Mouse (Mus musculus): Measurements from ENCODE around the gene Abhd15. TPM values are rescaled to one million over a fixed set of nuclear protein-coding genes. Genes with fewer than 3 reads are reported as not detected.

Gene Abhd15
- polyA plus RNA-seq (2015; fragmentation: Nextera tagmentation; extraction: Ambion mirVana), result 3.4 and 3.8 TPM in 2 replicates

DNA sequence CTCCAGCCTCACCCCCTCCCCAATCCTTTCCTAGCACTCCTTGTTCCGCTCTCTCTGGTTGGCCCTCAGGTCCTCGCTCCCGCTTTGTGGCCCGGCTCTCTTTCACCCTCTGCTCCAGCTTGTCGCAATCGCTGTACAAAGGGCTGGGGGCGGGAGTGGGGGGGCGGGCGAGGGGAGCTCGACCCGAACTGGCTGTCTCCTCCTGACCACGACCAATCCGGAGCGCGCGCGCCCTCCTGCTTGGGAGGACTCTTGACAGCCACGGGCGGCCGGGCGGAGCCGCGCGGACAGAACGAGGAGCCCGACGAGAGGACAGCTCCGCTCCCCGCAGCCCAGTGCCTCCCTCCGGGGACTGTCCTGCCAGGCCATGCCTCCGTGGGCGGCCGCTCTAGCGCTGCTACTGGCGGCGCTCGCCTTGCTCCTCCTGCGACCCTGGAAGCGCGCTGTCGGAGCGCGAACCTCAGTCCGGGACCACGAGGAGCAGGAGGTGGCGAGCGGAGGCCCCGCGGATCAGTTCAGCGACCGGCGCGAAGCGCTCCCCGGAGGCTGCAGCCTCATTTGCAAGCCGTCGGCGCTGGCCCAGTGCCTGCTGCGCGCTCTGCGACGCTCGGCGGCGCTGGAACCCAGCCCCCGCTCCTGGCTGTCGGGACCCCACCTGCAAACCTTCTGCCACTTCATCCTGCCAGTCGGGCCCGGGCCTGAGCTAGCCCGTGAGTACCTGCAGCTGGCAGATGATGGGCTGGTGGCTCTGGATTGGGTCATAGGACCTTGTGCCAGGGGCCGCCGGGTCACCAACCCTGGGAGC lies at the start of gene Abhd15:
Gene Abhd15, plus strand, starts transcription at position 290 of the 805 bp plus-strand sequence.
- peak within 1 kb of the TSS; percentile 75 for H3K9ac ChIP-seq
- H3K4me1 ChIP-seq (replicated peaks), result peaks cover 60% of the 10 kb centered on the region
- peak within 1 kb of the TSS; percentile 77 for H3K4me3 ChIP-seq (replicated peaks)
- H3K4me2 ChIP-seq, result peak within 1 kb of the TSS; percentile 98
- DNase-seq, result peak; percentile 51
- H3K9me3 ChIP-seq (replicated peaks), result no peaks in the 10 kb centered on the region
- under 1% methylated on average over 72 of the region's 72 CpGs for WGBS (ENCODE audit: insufficient replicate concordance)
- H3K27me3 ChIP-seq, result peaks cover 55% of the 10 kb centered on the region
- H3K27ac ChIP-seq, result peak within 1 kb of the TSS; percentile 79
- peak; percentile 53 for ATAC-seq (ENCODE audit: low read depth)
- H3K36me3 ChIP-seq, result no peaks in the 10 kb centered on the region

DNA sequence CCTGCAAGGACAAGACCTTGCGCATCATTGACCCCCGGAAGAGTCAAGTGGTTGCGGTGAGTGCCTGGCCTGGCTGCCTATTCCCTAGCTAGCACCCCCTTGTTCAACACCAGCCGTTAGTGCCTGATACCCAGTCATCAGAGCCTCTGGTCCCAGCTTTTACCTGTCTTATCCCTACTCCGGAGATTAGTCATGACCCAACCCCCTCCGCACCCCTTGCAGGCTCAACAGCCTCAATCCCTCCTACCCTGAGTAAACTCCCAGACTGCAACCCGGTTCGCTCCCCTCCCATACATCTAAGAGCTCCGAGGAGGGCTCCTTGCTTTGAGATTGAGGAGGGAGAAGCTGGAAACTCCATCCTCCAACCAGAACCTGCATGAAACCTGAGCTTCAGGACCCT lies 48.4 kb upstream of the Abhd15 start:
- peaks cover 7% of the 10 kb centered on the region for H3K36me3 ChIP-seq
- H3K9ac ChIP-seq, result no peak overlapping the region
- peaks cover 80% of the 10 kb centered on the region for H3K27me3 ChIP-seq
- ATAC-seq (ENCODE audit: low read depth), result no peak
- no peak for DNase-seq
- H3K4me1 ChIP-seq (replicated peaks), result peaks cover 23% of the 10 kb centered on the region
- H3K9me3 ChIP-seq (replicated peaks), result no peaks in the 10 kb centered on the region
- H3K4me3 ChIP-seq (replicated peaks), result no peak overlapping the region
- H3K27ac ChIP-seq, result no peak overlapping the region
- WGBS (ENCODE audit: insufficient replicate concordance), result 32% methylated on average over 9 of the region's 9 CpGs
- peak overlapping the region; percentile 52; the same call in 1 of the 2 replicates for H3K4me2 ChIP-seq

DNA sequence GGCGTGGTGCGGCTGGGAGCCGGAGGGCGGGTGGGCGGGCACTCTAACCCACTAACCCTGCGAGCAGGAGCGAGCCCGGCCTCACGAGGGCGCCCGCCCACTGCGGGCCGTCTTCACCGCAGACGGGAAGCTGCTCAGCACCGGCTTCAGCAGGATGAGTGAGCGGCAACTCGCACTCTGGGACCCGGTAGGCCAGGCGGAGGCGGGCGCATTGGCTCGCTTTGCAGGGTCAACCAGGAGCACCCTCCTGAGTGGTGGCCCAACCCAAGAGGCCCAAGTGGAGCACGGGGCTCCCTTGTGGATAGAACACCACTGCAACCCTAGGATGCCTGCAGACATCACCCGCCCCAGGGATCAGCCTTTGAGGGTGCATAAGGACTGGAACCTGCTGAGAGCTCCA lies 47.8 kb upstream of the Abhd15 start:
- Histone ChIP-seq H3K9ac (no peak overlapping the region), H3K27ac (no peak overlapping the region), H3K27me3 (peaks cover 74% of the 10 kb centered on the region), H3K4me3 (replicated peaks) (0 out of 2 replicates have a peak overlapping the region, but pooled peaks have one; percentile 21), H3K36me3 (peaks cover 13% of the 10 kb centered on the region), H3K9me3 (replicated peaks) (no peaks in the 10 kb centered on the region), H3K4me2 (peak overlapping the region; percentile 52), H3K4me1 (replicated peaks) (peaks cover 19% of the 10 kb centered on the region)
- DNase-seq (peak; percentile 46), ATAC-seq (ENCODE audit: low read depth) (peak; percentile 48)
- WGBS (ENCODE audit: insufficient replicate concordance), result 3% methylated on average over 25 of the region's 25 CpGs

DNA sequence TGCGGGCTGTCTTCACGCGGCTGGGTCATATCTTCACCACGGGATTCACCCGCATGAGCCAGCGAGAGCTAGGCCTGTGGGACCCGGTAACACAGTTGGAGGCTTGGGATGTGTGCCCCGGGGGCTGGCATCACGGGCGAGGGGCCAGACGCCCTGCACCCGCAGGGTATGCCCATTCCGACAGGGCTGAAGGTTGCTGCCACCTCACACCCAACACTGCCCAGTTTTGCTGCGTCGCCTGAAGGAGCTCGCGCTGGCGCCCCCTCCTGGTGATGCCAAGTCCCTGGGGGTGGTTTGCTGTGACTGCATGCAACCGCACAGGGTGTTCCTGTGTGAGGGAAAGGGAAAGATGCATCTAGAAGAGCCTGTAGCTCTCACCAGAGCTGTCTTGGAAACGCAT lies 47.1 kb upstream of the Abhd15 start:
- Histone ChIP-seq H3K27ac (no peak overlapping the region), H3K4me1 (replicated peaks) (peaks cover 13% of the 10 kb centered on the region), H3K36me3 (peaks cover 18% of the 10 kb centered on the region), H3K4me2 (peak overlapping the region; percentile 52), H3K9me3 (replicated peaks) (no peaks in the 10 kb centered on the region), H3K9ac (no peak overlapping the region), H3K4me3 (replicated peaks) (0 out of 2 replicates have a peak overlapping the region, but pooled peaks have one; percentile 21), H3K27me3 (peaks cover 68% of the 10 kb centered on the region)
- WGBS (ENCODE audit: insufficient replicate concordance), result 11% methylated on average over 20 of the region's 20 CpGs
- DNase-seq, result peak; percentile 62
- ATAC-seq (ENCODE audit: low read depth), result no peak

DNA sequence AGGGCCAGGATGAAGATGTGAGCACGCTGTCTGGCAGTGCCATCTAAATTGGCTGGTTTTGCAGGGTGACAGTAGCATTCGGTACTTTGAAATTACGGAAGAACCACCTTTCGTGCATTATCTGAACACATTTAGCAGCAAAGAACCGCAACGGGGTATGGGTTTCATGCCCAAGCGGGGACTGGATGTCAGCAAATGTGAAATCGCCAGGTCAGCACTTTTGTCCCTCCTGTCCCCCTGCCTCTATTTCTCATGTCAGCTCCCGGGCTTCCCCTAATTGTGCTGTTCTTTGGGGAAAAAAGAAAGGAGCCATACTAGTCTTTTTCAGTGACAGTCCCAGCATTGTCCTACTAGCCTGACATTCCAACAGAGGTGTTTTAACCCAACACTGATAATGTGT lies 46.5 kb upstream of the Abhd15 start:
- H3K4me3 ChIP-seq (replicated peaks), result no peak overlapping the region
- H3K4me2 ChIP-seq, result no peak overlapping the region
- no peaks in the 10 kb centered on the region for H3K9me3 ChIP-seq (replicated peaks)
- H3K36me3 ChIP-seq, result peaks cover 18% of the 10 kb centered on the region
- H3K27me3 ChIP-seq, result peaks cover 62% of the 10 kb centered on the region
- no peak overlapping the region for H3K9ac ChIP-seq
- no peak for DNase-seq
- WGBS (ENCODE audit: insufficient replicate concordance), result 69% methylated on average over 9 of the region's 9 CpGs
- peaks cover 10% of the 10 kb centered on the region for H3K4me1 ChIP-seq (replicated peaks)
- ATAC-seq (ENCODE audit: low read depth), result no peak
- no peak overlapping the region for H3K27ac ChIP-seq

DNA sequence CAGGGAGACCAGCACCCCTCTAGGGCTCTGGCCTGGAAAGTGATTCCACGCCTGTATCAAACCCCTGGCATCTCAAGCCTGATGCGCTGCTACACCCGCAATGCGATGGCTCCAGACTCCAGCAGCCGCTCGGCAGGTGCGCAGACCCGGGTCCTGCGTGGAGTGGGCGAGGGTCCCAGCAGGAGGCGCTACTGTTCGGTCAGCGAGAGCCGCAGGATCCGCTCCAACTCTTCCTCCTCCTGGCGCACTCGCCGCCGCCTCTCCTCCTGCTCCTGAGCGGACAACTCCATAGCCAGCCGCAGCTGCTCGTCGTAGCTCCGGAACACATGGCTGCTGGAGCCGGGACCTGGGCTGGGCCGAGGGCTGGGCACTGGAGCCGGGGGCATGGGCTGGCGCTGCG lies 43.5 kb upstream of the Abhd15 start:
- H3K9ac ChIP-seq, result no peak overlapping the region
- ATAC-seq (ENCODE audit: low read depth), result no peak
- H3K4me1 ChIP-seq (replicated peaks), result peaks cover 10% of the 10 kb centered on the region
- DNase-seq, result no peak
- peaks cover 18% of the 10 kb centered on the region for H3K36me3 ChIP-seq
- no peak overlapping the region for H3K4me2 ChIP-seq
- WGBS (ENCODE audit: insufficient replicate concordance), result 84% methylated on average over 29 of the region's 29 CpGs
- no peak overlapping the region for H3K4me3 ChIP-seq (replicated peaks)
- H3K27ac ChIP-seq, result no peak overlapping the region
- no peaks in the 10 kb centered on the region for H3K9me3 ChIP-seq (replicated peaks)
- H3K27me3 ChIP-seq, result peaks cover 32% of the 10 kb centered on the region

DNA sequence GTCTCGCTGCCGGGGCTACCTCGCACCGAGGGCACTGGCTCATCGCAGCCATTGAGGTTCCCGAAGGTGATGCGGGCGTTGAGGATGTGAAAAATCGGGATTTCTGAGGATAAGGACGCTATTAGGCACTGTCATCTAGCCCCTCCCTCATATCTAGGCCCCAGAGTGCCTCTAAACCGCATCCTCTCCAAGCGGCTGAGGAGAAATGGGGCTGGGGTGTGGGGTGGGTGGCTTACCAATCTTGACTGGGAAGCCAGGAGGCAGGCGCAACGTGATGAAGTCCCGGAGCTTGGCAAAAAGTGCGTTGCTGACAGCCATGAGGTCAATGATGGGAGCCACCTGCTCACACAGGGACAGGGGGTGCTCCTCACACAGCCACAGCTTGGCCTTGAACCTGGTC lies 42.1 kb upstream of the Abhd15 start:
- H3K4me3 ChIP-seq (replicated peaks), result no peak overlapping the region
- H3K27me3 ChIP-seq, result peaks cover 18% of the 10 kb centered on the region
- H3K4me1 ChIP-seq (replicated peaks), result peaks cover 9% of the 10 kb centered on the region
- H3K27ac ChIP-seq, result no peak overlapping the region
- H3K9ac ChIP-seq, result no peak overlapping the region
- no peak overlapping the region for H3K4me2 ChIP-seq
- ATAC-seq (ENCODE audit: low read depth) (no peak), DNase-seq (no peak)
- no peaks in the 10 kb centered on the region for H3K9me3 ChIP-seq (replicated peaks)
- 85% methylated on average over 16 of the region's 16 CpGs for WGBS (ENCODE audit: insufficient replicate concordance)
- peaks cover 18% of the 10 kb centered on the region for H3K36me3 ChIP-seq

DNA sequence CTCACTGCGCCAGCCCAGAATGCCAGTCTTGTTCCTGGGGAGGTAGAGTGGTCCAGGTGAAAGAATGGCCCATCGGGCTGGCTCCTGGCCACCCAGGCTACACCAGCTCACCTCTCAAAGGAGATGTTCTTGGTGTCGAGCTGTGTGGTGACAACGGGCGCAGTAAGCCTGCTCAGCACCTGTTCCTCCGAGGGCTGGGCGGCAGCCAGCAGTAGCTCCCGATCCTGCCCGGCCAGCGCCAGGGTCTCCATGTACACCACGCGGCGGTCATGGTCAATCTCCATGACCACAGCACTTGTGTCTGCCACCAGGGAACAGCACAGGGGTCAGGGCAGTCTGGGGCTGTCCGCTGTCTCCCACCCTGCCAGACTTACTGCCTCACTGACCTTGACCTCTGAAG lies 38.7 kb upstream of the Abhd15 start:
- Histone ChIP-seq H3K9me3 (replicated peaks) (no peaks in the 10 kb centered on the region), H3K4me2 (no peak overlapping the region), H3K4me1 (replicated peaks) (peaks cover 7% of the 10 kb centered on the region), H3K36me3 (peaks cover 14% of the 10 kb centered on the region), H3K4me3 (replicated peaks) (no peak overlapping the region), H3K27me3 (no peaks in the 10 kb centered on the region), H3K9ac (no peak overlapping the region), H3K27ac (no peak overlapping the region)
- WGBS (ENCODE audit: insufficient replicate concordance), result 85% methylated on average over 14 of the region's 14 CpGs
- no peak for DNase-seq
- no peak for ATAC-seq (ENCODE audit: low read depth)

DNA sequence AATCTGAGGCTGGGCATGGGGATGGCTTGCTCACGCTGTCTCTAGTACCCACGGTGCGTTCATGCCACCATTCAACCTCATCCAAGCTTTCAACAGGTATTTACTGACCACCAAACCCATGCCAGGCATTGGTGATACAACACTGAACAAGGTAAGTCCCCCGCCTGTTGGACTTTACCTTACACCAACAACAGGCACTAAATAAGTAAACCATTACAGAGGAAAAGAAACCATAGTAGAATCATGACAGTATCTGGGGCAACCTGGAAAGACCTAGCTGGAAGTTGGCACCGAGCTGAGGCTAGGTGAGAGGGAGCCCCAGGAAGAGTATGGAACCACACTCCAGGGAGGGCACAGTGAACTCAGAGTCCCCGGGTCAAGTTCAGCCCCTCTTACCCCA lies 38.0 kb upstream of the Abhd15 start:
- Histone ChIP-seq H3K9me3 (replicated peaks) (no peaks in the 10 kb centered on the region), H3K9ac (no peak overlapping the region), H3K4me3 (replicated peaks) (no peak overlapping the region), H3K4me1 (replicated peaks) (peaks cover 7% of the 10 kb centered on the region), H3K27me3 (no peaks in the 10 kb centered on the region), H3K27ac (no peak overlapping the region), H3K36me3 (peaks cover 7% of the 10 kb centered on the region), H3K4me2 (no peak overlapping the region)
- WGBS (ENCODE audit: insufficient replicate concordance), result 81% methylated on average over 6 of the region's 6 CpGs
- ATAC-seq (ENCODE audit: low read depth) (no peak), DNase-seq (no peak)

DNA sequence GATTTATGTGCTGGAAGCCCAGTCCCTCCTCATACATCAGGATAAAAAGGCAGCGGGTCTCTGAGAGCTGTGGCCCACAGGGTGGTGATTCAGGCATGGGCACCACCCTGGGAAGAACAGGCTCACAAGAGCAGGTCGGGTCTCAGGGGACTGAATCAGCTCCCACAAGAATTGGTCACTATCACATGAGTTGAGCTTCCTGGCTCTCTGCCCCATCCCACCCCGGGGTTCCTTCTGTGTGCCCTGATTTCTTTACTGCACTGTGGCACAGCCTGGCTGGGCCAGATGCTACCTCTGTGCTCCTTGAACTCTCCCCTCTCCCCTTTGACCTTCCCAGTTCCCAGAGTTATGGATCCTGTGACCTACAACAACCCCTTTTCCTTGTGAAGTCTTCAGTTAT lies 31.9 kb upstream of the Abhd15 start:
- peaks cover 15% of the 10 kb centered on the region for H3K4me1 ChIP-seq (replicated peaks)
- no peaks in the 10 kb centered on the region for H3K36me3 ChIP-seq
- WGBS (ENCODE audit: insufficient replicate concordance), result 57% methylated on average over 3 of the region's 3 CpGs
- H3K27me3 ChIP-seq, result peaks cover 4% of the 10 kb centered on the region
- no peak for ATAC-seq (ENCODE audit: low read depth)
- H3K4me3 ChIP-seq (replicated peaks), result no peak overlapping the region
- no peak overlapping the region for H3K27ac ChIP-seq
- H3K4me2 ChIP-seq, result no peak overlapping the region
- H3K9me3 ChIP-seq (replicated peaks), result no peaks in the 10 kb centered on the region
- H3K9ac ChIP-seq, result no peak overlapping the region
- DNase-seq, result no peak

DNA sequence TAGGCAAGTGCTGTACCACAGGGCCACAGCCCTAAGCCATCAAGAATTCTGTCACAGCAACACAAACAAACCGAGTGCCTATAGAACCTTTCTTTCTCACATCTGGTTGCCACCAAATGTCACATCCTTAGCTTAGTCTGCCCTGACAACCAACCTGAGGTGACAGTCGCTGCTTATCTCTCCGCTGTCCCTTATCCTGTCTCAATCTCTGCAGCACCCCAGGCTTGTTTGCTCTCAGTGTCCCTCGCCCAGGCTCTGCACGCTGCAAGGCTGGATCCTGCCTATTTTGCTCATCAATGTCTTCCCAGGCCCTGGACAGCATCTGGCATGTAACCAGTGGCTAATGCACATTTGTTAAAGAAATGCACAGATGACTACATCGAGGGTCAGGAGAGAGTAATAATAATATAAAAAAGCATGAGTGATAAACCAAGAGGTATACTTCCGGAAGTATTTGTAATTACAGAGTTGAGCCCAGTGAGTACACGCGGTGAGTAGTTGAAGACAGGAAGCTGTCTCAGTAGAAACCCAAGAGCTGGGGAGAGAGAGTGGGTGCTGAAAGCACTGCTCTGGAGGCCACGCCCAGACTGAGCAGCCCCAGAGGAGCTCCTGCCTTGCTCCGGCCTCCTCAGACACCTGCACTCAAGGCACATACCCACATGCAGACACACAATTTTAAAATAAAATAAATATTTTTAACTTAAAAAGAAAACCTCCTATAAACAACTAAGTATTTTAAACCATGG lies 31.2 kb upstream of the Abhd15 start:
- Histone ChIP-seq H3K36me3 (no peaks in the 10 kb centered on the region), H3K27ac (no peak overlapping the region), H3K27me3 (peaks cover 10% of the 10 kb centered on the region), H3K9ac (no peak overlapping the region), H3K9me3 (replicated peaks) (no peaks in the 10 kb centered on the region), H3K4me3 (replicated peaks) (no peak overlapping the region), H3K4me1 (replicated peaks) (peaks cover 21% of the 10 kb centered on the region), H3K4me2 (no peak overlapping the region)
- ATAC-seq (ENCODE audit: low read depth), result no peak
- 44% methylated on average over 11 of the region's 11 CpGs for WGBS (ENCODE audit: insufficient replicate concordance)
- no peak for DNase-seq
